Mouse (Mus musculus) thymus, adult 2 months (tissue): Measurements from ENCODE around the gene Pik3ca.

Experiments used
- CTCF ChIP-seq: fragments of 200-500 bp; IDR thresholded peaks from 2 replicates; pipeline ENCODE4 v1.5.1; 2012; ENCODE audit warnings: mild to moderate bottlenecking, control low read depth, low read length, moderate library complexity, borderline replicate concordance; ENCODE audit not compliant: control insufficient read depth, poor library complexity, insufficient read depth; ENCODE audit errors: extremely low read depth
- POLR2A ChIP-seq: fragments of 200-500 bp; IDR thresholded peaks from 2 replicates; pipeline ENCODE4 v1.6.1; 2012; ENCODE audit warnings: mild to moderate bottlenecking, low read length, control low read depth, moderate library complexity; ENCODE audit not compliant: control insufficient read depth, poor library complexity, insufficient read depth; ENCODE audit errors: extremely low read depth

- TF ChIP-seq CTCF: no peak
- TF ChIP-seq POLR2A: no peak
These were observed 41.2 kb downstream of the Pik3ca start for GRCm38 (mm10) chr3:32438716-32439115.
